Mouse (Mus musculus): Measurements from ENCODE around the gene Rab3d. TPM values are rescaled to one million over a fixed set of nuclear protein-coding genes. Genes with fewer than 3 reads are reported as not detected.

Gene Rab3d
- polyA plus RNA-seq, 1 experiment from 2014 or later, result 25.9 TPM

- H3K9me3 ChIP-seq, result no peaks in the 10 kb centered on the region
- peaks cover 12% of the 10 kb centered on the region for H3K27me3 ChIP-seq
- 85% methylated on average over 3 of the region's 3 CpGs for WGBS
- no peaks in the 10 kb centered on the region for H3K36me3 ChIP-seq
- H3K27ac ChIP-seq (replicated peaks), result no peak overlapping the region
- H3K4me2 ChIP-seq, result peak overlapping the region; percentile 60
- H3K4me3 ChIP-seq, result peak overlapping the region; percentile 60; the same call in 1 of the 2 replicates
- H3K4me1 ChIP-seq (replicated peaks), result peaks cover 14% of the 10 kb centered on the region
- no peak for ATAC-seq (ENCODE audit: low read depth)
- no peak overlapping the region for H3K9ac ChIP-seq
Observed at GRCm38 (mm10) chr9:21954635-21955034, 36.6 kb upstream of the Rab3d start.

DNA sequence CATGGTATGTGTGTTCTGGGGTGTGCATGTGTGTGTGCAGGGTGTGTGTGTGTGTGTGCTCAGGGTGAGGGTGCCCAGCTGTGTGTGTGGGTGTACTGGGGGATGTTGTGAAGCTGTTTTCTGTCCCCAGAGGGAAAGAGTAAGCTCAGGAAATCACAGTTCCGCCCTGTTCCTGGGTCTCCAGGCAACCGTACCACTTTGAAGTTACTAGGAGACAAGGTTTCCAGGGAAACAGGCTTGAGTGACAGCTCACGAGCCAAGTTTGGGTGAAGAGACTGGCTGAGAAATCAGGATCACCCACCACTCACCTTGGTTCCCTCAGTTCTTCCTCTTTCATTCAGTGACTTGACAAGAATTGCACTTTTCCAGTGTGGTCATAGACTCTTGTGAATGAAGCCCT is 35.6 kb upstream of the Rab3d start:
- Histone ChIP-seq H3K4me3 (no peak overlapping the region), H3K9me3 (no peaks in the 10 kb centered on the region), H3K27ac (replicated peaks) (no peak overlapping the region), H3K27me3 (peaks cover 7% of the 10 kb centered on the region; the same call in 1 of the 2 replicates), H3K36me3 (0 out of 2 replicates have a peak, but pooled peaks cover 2% of the 10 kb centered on the region), H3K4me2 (no peak overlapping the region), H3K4me1 (replicated peaks) (peaks cover 14% of the 10 kb centered on the region), H3K9ac (no peak overlapping the region)
- WGBS, result 14% methylated on average over 3 of the region's 3 CpGs
- ATAC-seq (ENCODE audit: low read depth), result no peak

- Histone ChIP-seq H3K27ac (replicated peaks) (no peak overlapping the region), H3K36me3 (peaks cover 14% of the 10 kb centered on the region), H3K9ac (no peak overlapping the region), H3K4me3 (no peak overlapping the region), H3K27me3 (peaks cover 20% of the 10 kb centered on the region), H3K4me1 (replicated peaks) (peaks cover 14% of the 10 kb centered on the region), H3K4me2 (no peak overlapping the region), H3K9me3 (no peaks in the 10 kb centered on the region)
- 79% methylated on average over 3 of the region's 3 CpGs for WGBS
- ATAC-seq (ENCODE audit: low read depth), result no peak
Observed at GRCm38 (mm10) chr9:21951977-21952376, 34.0 kb upstream of the Rab3d start.

DNA sequence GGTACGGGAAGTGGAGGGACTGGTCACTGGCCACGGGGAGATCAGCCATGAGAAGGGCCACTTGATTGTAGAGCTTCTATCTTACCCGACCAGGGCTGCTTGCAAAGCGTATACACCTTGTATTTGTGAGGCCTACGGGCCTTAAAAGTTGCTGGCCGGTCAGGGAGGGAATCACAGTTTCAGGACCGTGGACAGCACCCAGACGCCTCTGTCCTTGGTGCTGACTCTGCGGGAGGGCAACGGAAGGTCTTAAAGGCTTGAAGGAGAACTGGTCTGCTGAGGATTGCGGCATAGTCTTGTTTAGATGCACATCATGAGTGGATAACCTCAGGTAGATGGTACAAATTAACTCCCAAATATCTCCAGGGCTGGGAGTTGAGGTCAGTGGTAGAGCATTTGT is 32.3 kb upstream of the Rab3d start:
- ATAC-seq (ENCODE audit: low read depth), result no peak
- peaks cover 29% of the 10 kb centered on the region for H3K36me3 ChIP-seq
- WGBS, result 16% methylated on average over 11 of the region's 11 CpGs

GRCm38 (mm10) chr9:21948790-21949189 is 30.8 kb upstream of the Rab3d start:
- peaks cover 8% of the 10 kb centered on the region; the same call in 1 of the 2 replicates for H3K4me1 ChIP-seq (replicated peaks)
- no peak overlapping the region for H3K9ac ChIP-seq
- H3K9me3 ChIP-seq, result no peaks in the 10 kb centered on the region
- peaks cover 38% of the 10 kb centered on the region for H3K36me3 ChIP-seq
- H3K27me3 ChIP-seq, result peaks cover 41% of the 10 kb centered on the region
- no peak overlapping the region for H3K4me2 ChIP-seq
- no peak overlapping the region for H3K4me3 ChIP-seq
- ATAC-seq (ENCODE audit: low read depth), result no peak
- no peak overlapping the region for H3K27ac ChIP-seq (replicated peaks)
- 71% methylated on average over 6 of the region's 6 CpGs for WGBS

More for the DNA sequence above, 32.3 kb upstream of the Rab3d start:
- peaks cover 7% of the 10 kb centered on the region; the same call in 1 of the 2 replicates for H3K4me1 ChIP-seq (replicated peaks)
- H3K27me3 ChIP-seq, result peaks cover 36% of the 10 kb centered on the region
- H3K4me3 ChIP-seq, result no peak overlapping the region
- H3K9ac ChIP-seq, result no peak overlapping the region
- no peaks in the 10 kb centered on the region for H3K9me3 ChIP-seq
- no peak overlapping the region for H3K4me2 ChIP-seq
- H3K27ac ChIP-seq (replicated peaks), result no peak overlapping the region

DNA sequence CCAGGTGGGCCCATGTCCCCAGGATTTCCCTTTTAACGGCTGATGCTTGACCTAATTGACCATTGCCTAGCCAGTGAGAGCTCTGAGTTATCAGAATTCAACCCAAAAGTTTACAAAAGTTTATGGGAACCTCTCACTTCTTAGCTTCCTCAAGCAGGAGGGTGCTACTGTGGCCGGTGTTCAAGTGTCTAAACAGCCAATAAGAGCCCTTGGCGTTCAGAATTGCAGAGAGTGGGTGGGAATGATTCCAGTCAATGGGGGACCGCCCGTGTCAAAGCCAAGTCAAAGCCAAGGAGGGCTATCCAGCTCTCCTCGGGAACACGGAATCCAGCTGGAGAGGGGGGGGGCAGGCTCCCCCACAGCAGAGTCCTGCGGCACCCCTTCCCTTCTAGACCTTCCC is 30.2 kb upstream of the Rab3d start:
- H3K4me2 ChIP-seq, result no peak overlapping the region
- 62% methylated on average over 8 of the region's 8 CpGs for WGBS

DNA sequence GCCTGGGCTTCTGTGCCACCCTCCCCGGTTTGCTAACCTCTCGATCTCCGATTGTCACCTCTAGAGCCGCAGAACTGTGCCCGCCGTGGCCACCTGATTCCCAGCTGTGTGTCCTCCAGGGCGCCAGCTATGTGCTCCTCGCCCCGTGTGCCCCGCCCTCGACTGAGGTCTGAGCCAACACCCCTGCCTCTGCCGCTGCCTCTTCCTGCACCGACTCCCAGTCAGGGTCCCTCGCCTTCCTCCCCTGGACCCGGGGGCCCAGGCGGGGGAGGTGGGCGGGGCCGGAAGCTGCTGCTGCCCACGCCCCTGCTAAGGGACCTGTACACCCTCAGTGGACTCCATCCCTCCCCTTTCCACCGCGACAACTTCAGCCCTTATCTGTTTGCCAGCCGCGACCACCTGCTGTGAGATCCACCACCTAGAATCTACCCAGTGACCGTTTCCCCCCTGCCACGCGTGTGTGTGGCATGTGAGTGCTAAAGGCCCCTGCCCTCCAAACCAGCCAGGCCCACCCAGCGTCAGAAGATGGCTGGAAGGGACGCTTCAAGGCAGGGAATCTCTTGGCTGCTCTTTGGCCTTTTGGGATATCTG is 29.6 kb upstream of the Rab3d start:
- Histone ChIP-seq H3K9ac (0 out of 2 replicates have a peak overlapping the region, but pooled peaks have one; percentile 22), H3K27ac (replicated peaks) (no peak overlapping the region), H3K4me3 (no peak overlapping the region), H3K36me3 (peaks cover 38% of the 10 kb centered on the region), H3K4me2 (no peak overlapping the region), H3K27me3 (peaks cover 41% of the 10 kb centered on the region), H3K9me3 (no peaks in the 10 kb centered on the region), H3K4me1 (replicated peaks) (0 out of 2 replicates have a peak, but pooled peaks cover 6% of the 10 kb centered on the region)
- ATAC-seq (ENCODE audit: low read depth), result no peak
- 7% methylated on average over 28 of the region's 28 CpGs for WGBS

More for the DNA sequence above, 30.2 kb upstream of the Rab3d start:
- H3K4me3 ChIP-seq, result no peak overlapping the region
- peaks cover 38% of the 10 kb centered on the region for H3K36me3 ChIP-seq
- no peak overlapping the region for H3K27ac ChIP-seq (replicated peaks)
- ATAC-seq (ENCODE audit: low read depth), result no peak
- H3K9ac ChIP-seq, result no peak overlapping the region
- peaks cover 41% of the 10 kb centered on the region for H3K27me3 ChIP-seq
- no peaks in the 10 kb centered on the region for H3K9me3 ChIP-seq
- 0 out of 2 replicates have a peak, but pooled peaks cover 6% of the 10 kb centered on the region for H3K4me1 ChIP-seq (replicated peaks)

GRCm38 (mm10) chr9:21944267-21944666 is 26.3 kb upstream of the Rab3d start:
- Histone ChIP-seq H3K36me3 (peaks cover 66% of the 10 kb centered on the region), H3K9ac (no peak overlapping the region), H3K27ac (replicated peaks) (no peak overlapping the region), H3K9me3 (no peaks in the 10 kb centered on the region), H3K27me3 (peaks cover 38% of the 10 kb centered on the region), H3K4me2 (no peak overlapping the region), H3K4me3 (no peak overlapping the region), H3K4me1 (replicated peaks) (0 out of 2 replicates have a peak, but pooled peaks cover 8% of the 10 kb centered on the region)
- 24% methylated on average over 23 of the region's 23 CpGs for WGBS
- ATAC-seq (ENCODE audit: low read depth), result no peak

GRCm38 (mm10) chr9:21943638-21944037 is 25.6 kb upstream of the Rab3d start:
- Histone ChIP-seq H3K4me1 (replicated peaks) (peaks cover 14% of the 10 kb centered on the region), H3K4me3 (no peak overlapping the region), H3K27me3 (peaks cover 34% of the 10 kb centered on the region), H3K27ac (replicated peaks) (no peak overlapping the region), H3K9ac (no peak overlapping the region), H3K4me2 (no peak overlapping the region), H3K9me3 (no peaks in the 10 kb centered on the region), H3K36me3 (peaks cover 68% of the 10 kb centered on the region)
- WGBS, result 49% methylated on average over 12 of the region's 12 CpGs
- ATAC-seq (ENCODE audit: low read depth), result no peak

DNA sequence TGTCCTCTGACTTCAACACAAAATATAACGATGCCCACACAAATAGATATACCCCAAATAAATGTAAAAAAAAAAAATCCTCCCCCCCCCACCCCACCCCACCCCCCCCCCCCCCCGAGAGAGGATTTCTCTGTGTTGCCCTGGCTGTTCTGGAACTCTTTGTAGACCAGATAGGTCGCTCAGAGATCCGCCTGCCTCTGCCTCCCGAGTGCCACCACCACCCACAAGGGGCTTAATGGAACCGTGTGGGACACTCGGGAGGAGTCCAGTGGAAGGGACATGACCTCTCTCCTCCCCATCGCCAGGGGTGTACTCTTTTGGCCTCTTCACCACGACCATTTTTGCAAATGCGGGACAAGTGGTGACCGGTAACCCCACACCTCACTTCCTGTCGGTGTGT is 25.1 kb upstream of the Rab3d start:
- no peak for ATAC-seq (ENCODE audit: low read depth)
- peaks cover 28% of the 10 kb centered on the region for H3K27me3 ChIP-seq
- peaks cover 62% of the 10 kb centered on the region for H3K36me3 ChIP-seq
- peaks cover 20% of the 10 kb centered on the region for H3K4me1 ChIP-seq (replicated peaks)
- no peak overlapping the region for H3K9ac ChIP-seq
- H3K27ac ChIP-seq (replicated peaks), result no peak overlapping the region
- 79% methylated on average over 12 of the region's 12 CpGs for WGBS
- no peak overlapping the region for H3K4me3 ChIP-seq
- H3K9me3 ChIP-seq, result no peaks in the 10 kb centered on the region
- no peak overlapping the region for H3K4me2 ChIP-seq

DNA sequence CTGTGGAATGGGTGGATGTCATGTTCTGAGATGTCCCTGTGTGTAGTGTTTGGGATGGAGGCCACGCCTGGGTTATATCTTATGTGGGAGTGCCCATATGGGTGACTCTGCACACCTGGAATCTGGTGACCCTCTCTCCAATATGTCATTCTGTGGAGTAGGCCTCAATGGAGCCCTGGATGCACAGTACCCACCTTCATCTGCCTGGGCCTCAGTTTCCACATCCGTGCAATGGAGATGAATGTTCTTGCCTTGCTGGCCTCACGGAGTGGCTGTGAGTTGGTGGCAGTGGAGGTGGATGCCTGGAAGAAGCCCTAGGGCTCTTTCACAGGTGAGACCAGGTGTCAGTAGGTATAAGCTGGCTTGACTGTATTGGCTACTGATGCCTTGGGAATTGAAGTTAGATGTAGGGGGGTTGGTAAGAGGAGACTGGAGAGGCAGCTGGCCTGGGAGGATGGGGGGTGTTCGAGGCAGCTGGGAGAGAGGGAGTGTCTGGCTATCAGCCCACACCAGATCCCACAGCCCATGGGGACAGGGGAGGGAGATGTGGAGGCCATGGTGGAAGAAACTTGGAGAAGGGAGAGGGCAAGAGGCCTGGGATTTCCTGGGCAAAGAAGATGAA is 20.4 kb upstream of the Rab3d start:
- H3K27ac ChIP-seq (replicated peaks), result no peak overlapping the region

DNA sequence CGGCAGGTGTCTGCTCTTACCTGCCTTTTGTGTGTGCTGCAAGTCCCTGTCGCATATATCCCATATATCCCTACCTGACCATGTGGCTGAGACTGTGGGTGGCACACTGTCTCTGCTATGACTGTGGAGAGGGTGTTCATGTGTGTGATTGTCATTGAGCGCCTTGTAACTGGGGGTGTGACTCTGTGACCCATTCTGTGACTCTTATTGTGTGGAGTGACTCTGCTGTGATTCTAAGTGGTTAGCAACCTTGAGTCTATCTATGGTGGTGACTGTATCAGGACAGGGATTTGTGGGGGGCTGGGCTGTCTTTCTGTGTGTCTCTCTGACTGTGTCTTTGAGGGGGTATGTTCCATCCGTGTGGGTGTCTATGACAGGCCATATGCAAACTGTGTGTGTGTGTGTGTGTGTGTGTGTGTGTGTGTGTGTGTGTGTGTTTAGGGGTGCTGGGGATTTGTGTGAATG is 19.8 kb upstream of the Rab3d start:
- Histone ChIP-seq H3K4me3 (peak overlapping the region; percentile 73), H3K27me3 (no peaks in the 10 kb centered on the region), H3K9ac (peak overlapping the region; percentile 89), H3K4me2 (peak overlapping the region; percentile 62), H3K36me3 (peaks cover 32% of the 10 kb centered on the region), H3K27ac (replicated peaks) (peak overlapping the region; percentile 86; the same call in 1 of the 2 replicates), H3K9me3 (no peaks in the 10 kb centered on the region), H3K4me1 (replicated peaks) (peaks cover 25% of the 10 kb centered on the region)
- 58% methylated on average over 4 of the region's 4 CpGs for WGBS
- ATAC-seq (ENCODE audit: low read depth), result peak; percentile 18; the same call in 1 of the 2 replicates

More for the DNA sequence above, 20.4 kb upstream of the Rab3d start:
- 83% methylated on average over 4 of the region's 4 CpGs for WGBS
- Histone ChIP-seq H3K4me2 (peak overlapping the region; percentile 62), H3K4me1 (replicated peaks) (peaks cover 25% of the 10 kb centered on the region), H3K36me3 (peaks cover 32% of the 10 kb centered on the region), H3K4me3 (peak overlapping the region; percentile 73), H3K9ac (peak overlapping the region; percentile 89), H3K27me3 (no peaks in the 10 kb centered on the region), H3K9me3 (no peaks in the 10 kb centered on the region)
- no peak for ATAC-seq (ENCODE audit: low read depth)

Measured in neural tube, embryonic 13.5 days (tissue).